In the genomic region with DNA sequence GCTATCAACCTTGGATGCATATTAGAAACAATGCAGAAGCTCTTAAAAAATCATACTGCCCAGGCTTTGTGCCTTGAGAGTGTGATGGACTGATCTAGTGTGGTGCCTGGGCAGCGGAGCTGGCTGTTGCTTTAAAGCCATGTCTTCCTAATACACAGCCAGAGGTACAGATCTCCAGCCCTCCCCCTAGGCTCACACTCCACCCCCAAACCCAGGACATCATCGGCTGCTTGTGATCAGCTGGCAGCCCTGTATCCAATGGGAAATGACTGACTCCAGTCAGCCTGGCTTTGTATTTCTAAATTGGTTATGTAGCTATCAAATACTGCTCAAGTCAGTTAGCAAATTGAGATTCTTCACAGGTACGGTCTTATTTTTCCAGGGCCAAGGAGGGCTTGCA, we compare ENCODE assay signal across 20 mouse cellular contexts.
DNase-seq lines count a peak whose midpoint lies in the region; ATAC-seq and TF ChIP-seq lines count a peak whose summit lies in the region.
"Had no signal": no experiment of that assay in that cellular context is flagged by ENCODE, and none has a peak within 500 bp of the region (broad histone marks: within the 10 kb centered on the region; RNA-seq: fewer than 3 reads in every experiment).

No protein-coding gene starts in this region.

- 66% methylated on average over 3 of the region's 3 CpGs for WGBS in hindbrain, embryonic 13.5 days
- 83% methylated on average over 3 of the region's 3 CpGs for WGBS in hindbrain, embryonic 10.5 days
- WGBS in midbrain, embryonic 14.5 days: 62% methylated on average over 3 of the region's 3 CpGs
- WGBS in midbrain, embryonic 10.5 days: 74% methylated on average over 3 of the region's 3 CpGs
- WGBS in midbrain, postnatal 0 days: 50% methylated on average over 3 of the region's 3 CpGs

- no peaks in the 10 kb centered on the region for H3K27me3 ChIP-seq in hindbrain, embryonic 13.5 days
- no peaks in the 10 kb centered on the region for H3K27me3 ChIP-seq in hindbrain, embryonic 10.5 days (ENCODE audit: insufficient read depth, poor library complexity, severe bottlenecking)
- no peaks in the 10 kb centered on the region for H3K27me3 ChIP-seq in midbrain, embryonic 14.5 days (ENCODE audit: control insufficient read depth, insufficient read depth, low read length)
- H3K27me3 ChIP-seq in midbrain, embryonic 10.5 days (ENCODE audit: low read depth, poor library complexity, severe bottlenecking): no peaks in the 10 kb centered on the region
- no peaks in the 10 kb centered on the region for H3K27me3 ChIP-seq in midbrain, postnatal 0 days (ENCODE audit: insufficient read depth, low read length)
- H3K27me3 ChIP-seq: heart, embryonic 15.5 days had no signal

- H3K9ac ChIP-seq in hindbrain, embryonic 13.5 days: no peak overlapping the region
- no peak overlapping the region for H3K9ac ChIP-seq in midbrain, embryonic 14.5 days (replicated peaks; ENCODE audit: low read length)
- H3K9ac ChIP-seq in midbrain, postnatal 0 days (replicated peaks; ENCODE audit: low read length, poor library complexity, severe bottlenecking): no peak overlapping the region
- H3K9ac ChIP-seq: heart, embryonic 15.5 days had no signal

- H3K36me3 ChIP-seq in hindbrain, embryonic 13.5 days: no peaks in the 10 kb centered on the region
- H3K36me3 ChIP-seq in hindbrain, embryonic 10.5 days: no peaks in the 10 kb centered on the region
- H3K36me3 ChIP-seq in midbrain, embryonic 14.5 days (ENCODE audit: control insufficient read depth, insufficient read depth, low read length): no peaks in the 10 kb centered on the region
- H3K36me3 ChIP-seq in midbrain, embryonic 10.5 days: no peaks in the 10 kb centered on the region
- H3K36me3 ChIP-seq in midbrain, postnatal 0 days (ENCODE audit: insufficient read depth, low read length): no peaks in the 10 kb centered on the region
- H3K36me3 ChIP-seq: embryonic facial prominence, embryonic 10.5 days; heart, embryonic 15.5 days had no signal

- no peak overlapping the region for H3K4me3 ChIP-seq in hindbrain, embryonic 13.5 days
- H3K4me3 ChIP-seq in hindbrain, embryonic 10.5 days: no peak overlapping the region
- H3K4me3 ChIP-seq in midbrain, embryonic 14.5 days (replicated peaks; ENCODE audit: low read depth, low read length): no peak overlapping the region
- no peak overlapping the region for H3K4me3 ChIP-seq in midbrain, embryonic 10.5 days
- H3K4me3 ChIP-seq in midbrain, postnatal 0 days (ENCODE audit: low read depth, low read length): no peak overlapping the region
- H3K4me3 ChIP-seq: embryonic facial prominence, embryonic 10.5 days; heart, adult 2 months; heart, embryonic 15.5 days had no signal

- no peak for DNase-seq in hindbrain, embryonic 10.5 days (ENCODE audit: low spot score)
- DNase-seq in midbrain, embryonic 14.5 days: peak; percentile 46
- no peak for DNase-seq in midbrain, embryonic 10.5 days (ENCODE audit: low spot score)
- DNase-seq in brain, embryonic 14.5 days (ENCODE audit: low read depth): peak; percentile 52
- peak; percentile 34 for DNase-seq in midbrain, postnatal 0 days (ENCODE audit: low spot score)
- DNase-seq in layer of hippocampus, postnatal 36 days: no peak
- DNase-seq: adrenal gland, adult 8-10 months; adrenal gland, postnatal 36 days; cerebellum, adult 18-20 months; cerebellum, adult 9-11 months; gastrocnemius, postnatal 14 days; heart, adult 2 months; heart, postnatal 14 days had no signal

- no peaks in the 10 kb centered on the region for H3K9me3 ChIP-seq in hindbrain, embryonic 13.5 days
- no peaks in the 10 kb centered on the region for H3K9me3 ChIP-seq in hindbrain, embryonic 10.5 days
- H3K9me3 ChIP-seq in midbrain, embryonic 14.5 days (ENCODE audit: control insufficient read depth, low read length): no peaks in the 10 kb centered on the region
- no peaks in the 10 kb centered on the region for H3K9me3 ChIP-seq in midbrain, embryonic 10.5 days (replicated peaks)
- no peaks in the 10 kb centered on the region for H3K9me3 ChIP-seq in midbrain, postnatal 0 days (ENCODE audit: low read length)
- H3K9me3 ChIP-seq: embryonic facial prominence, embryonic 10.5 days; heart, embryonic 15.5 days had no signal

- no peak overlapping the region for H3K4me2 ChIP-seq in hindbrain, embryonic 13.5 days
- H3K4me2 ChIP-seq in midbrain, embryonic 14.5 days (ENCODE audit: low read length): no peak overlapping the region
- H3K4me2 ChIP-seq in midbrain, postnatal 0 days (ENCODE audit: low read depth, low read length, poor library complexity, severe bottlenecking): no peak overlapping the region
- H3K4me2 ChIP-seq: heart, embryonic 11.5 days; heart, embryonic 15.5 days had no signal

- peak overlapping the region; percentile 67 for H3K27ac ChIP-seq in hindbrain, embryonic 13.5 days
- H3K27ac ChIP-seq in hindbrain, embryonic 10.5 days: no peak overlapping the region
- no peak overlapping the region; the same call in 1 of the 2 replicates for H3K27ac ChIP-seq in midbrain, embryonic 14.5 days (replicated peaks; ENCODE audit: low read depth, low read length)
- H3K27ac ChIP-seq in midbrain, embryonic 10.5 days (replicated peaks): no peak overlapping the region
- H3K27ac ChIP-seq in midbrain, postnatal 0 days (ENCODE audit: low read depth, low read length): no peak overlapping the region
- H3K27ac ChIP-seq: embryonic facial prominence, embryonic 10.5 days; heart, adult 2 months; heart, embryonic 15.5 days had no signal

- ATAC-seq in hindbrain, embryonic 13.5 days (ENCODE audit: low FRiP score): no peak
- ATAC-seq in midbrain, embryonic 14.5 days (ENCODE audit: low FRiP score, low TSS enrichment): no peak
- 0 out of 2 replicates have a peak, but pooled peaks have one; percentile 41 for ATAC-seq in midbrain, postnatal 0 days (ENCODE audit: low FRiP score)
- ATAC-seq: forebrain, embryonic 16.5 days; inflammation-experienced regulatory T-cells, adult 6 months; intestine, postnatal 0 days had no signal

- peaks cover 17% of the 10 kb centered on the region for H3K4me1 ChIP-seq in hindbrain, embryonic 13.5 days (replicated peaks)
- no peaks in the 10 kb centered on the region for H3K4me1 ChIP-seq in hindbrain, embryonic 10.5 days (replicated peaks)
- H3K4me1 ChIP-seq in midbrain, embryonic 14.5 days (ENCODE audit: control insufficient read depth, insufficient read depth, low read length): peaks cover 8% of the 10 kb centered on the region; the same call in 1 of the 2 replicates
- H3K4me1 ChIP-seq in midbrain, embryonic 10.5 days: no peaks in the 10 kb centered on the region
- no peaks in the 10 kb centered on the region for H3K4me1 ChIP-seq in midbrain, postnatal 0 days (ENCODE audit: insufficient read depth, low read length)
- H3K4me1 ChIP-seq: embryonic facial prominence, embryonic 10.5 days; heart, embryonic 15.5 days had no signal

- no peak for TF ChIP-seq POLR2A in brain, embryonic 14.5 days (IDR thresholded peaks at IDR 0.05; ENCODE audit: borderline replicate concordance, extremely low read depth, insufficient read depth, insufficient read length, poor library complexity, severe bottlenecking)

- no peak for TF ChIP-seq CTCF in brain, embryonic 14.5 days (IDR thresholded peaks at IDR 0.05; ENCODE audit: borderline replicate concordance, extremely low read depth, insufficient read depth, insufficient read length)
- TF ChIP-seq CTCF in midbrain, postnatal 0 days (IDR thresholded peaks at IDR 0.05): no peak

Comparison
In these comparisons a context has a peak if more than half of its experiments do, and no peak if none do; other contexts are left out.
1. DNase-seq: peak in midbrain, embryonic 14.5 days (single experiment), brain, embryonic 14.5 days (single experiment) and midbrain, postnatal 0 days (single experiment); none in hindbrain, embryonic 10.5 days (single experiment), midbrain, embryonic 10.5 days (single experiment) and layer of hippocampus, postnatal 36 days (0 of 2).